ENCODE assay signal across 8 mouse cellular contexts in genomic region chr13:91459896-91460620, GRCm38 (mm10). TPM values are rescaled to one million over a fixed set of nuclear protein-coding genes. Genes with fewer than 3 reads are reported as not detected.
A peak's percentile ranks its signal among the peaks of the same experiment; 100 is the strongest.
DNase-seq lines count a peak whose midpoint lies in the region; ATAC-seq and TF ChIP-seq lines count a peak whose summit lies in the region.

Ssbp2 (plus strand) TSS chr13:91460283.

- no peak within 1 kb of the TSS for H3K27ac ChIP-seq in ES-Bruce4 (ENCODE audit: insufficient read depth, low read length)
- H3K27ac ChIP-seq in heart, embryonic 16.5 days (ENCODE audit: low read length) = peak within 1 kb of the TSS; percentile 94
- H3K27ac ChIP-seq in midbrain, embryonic 13.5 days = peak within 1 kb of the TSS; percentile 96

- H3K4me3 ChIP-seq in ES-Bruce4 (ENCODE audit: low read depth, low read length) = peak within 1 kb of the TSS; percentile 67
- H3K4me3 ChIP-seq in heart, embryonic 16.5 days (ENCODE audit: low read length) = peak within 1 kb of the TSS; percentile 81
- H3K4me3 ChIP-seq in midbrain, embryonic 13.5 days (replicated peaks) = peak within 1 kb of the TSS; percentile 98

- H3K9me3 ChIP-seq in ES-Bruce4 (replicated peaks; ENCODE audit: control insufficient read depth, insufficient read depth, low read length, poor library complexity, severe bottlenecking) = no peaks in the 10 kb centered on the region
- no peaks in the 10 kb centered on the region for H3K9me3 ChIP-seq in heart, embryonic 16.5 days (replicated peaks; ENCODE audit: control insufficient read depth, low read length)
- no peaks in the 10 kb centered on the region for H3K9me3 ChIP-seq in midbrain, embryonic 13.5 days

- TF ChIP-seq CTCF in ES-Bruce4 (IDR thresholded peaks at IDR 0.05; ENCODE audit: low read depth, low read length) = no peak

- TF ChIP-seq EP300 in ES-Bruce4 (IDR thresholded peaks at IDR 0.05; ENCODE audit: insufficient read depth, low read depth, low read length) = no peak

- peaks cover 5% of the 10 kb centered on the region for H3K27me3 ChIP-seq in ES-Bruce4 (ENCODE audit: control insufficient read depth, insufficient read depth, low read length, poor library complexity, severe bottlenecking)
- no peaks in the 10 kb centered on the region for H3K27me3 ChIP-seq in heart, embryonic 16.5 days (ENCODE audit: control insufficient read depth, insufficient read depth, low read length)
- no peaks in the 10 kb centered on the region for H3K27me3 ChIP-seq in midbrain, embryonic 13.5 days

- WGBS in heart, embryonic 16.5 days = 9% methylated on average over 27 of the region's 29 CpGs
- 6% methylated on average over 27 of the region's 29 CpGs for WGBS in midbrain, embryonic 13.5 days

- peak; percentile 47 for ATAC-seq in erythroblast, adult 5-6 weeks (replicated peaks; ENCODE audit: low FRiP score, poor library complexity, severe bottlenecking)
- peak; percentile 52 for ATAC-seq in heart, embryonic 16.5 days (replicated peaks; ENCODE audit: extremely low read depth, insufficient read depth, low FRiP score)
- ATAC-seq in midbrain, embryonic 13.5 days = peak; percentile 35; the same call in 1 of the 2 replicates

- H3K9ac ChIP-seq in ES-Bruce4 (ENCODE audit: low read depth, poor library complexity, severe bottlenecking) = peak within 1 kb of the TSS; percentile 96
- peak within 1 kb of the TSS; percentile 97 for H3K9ac ChIP-seq in heart, embryonic 16.5 days (ENCODE audit: low read length)
- peak within 1 kb of the TSS; percentile 92 for H3K9ac ChIP-seq in midbrain, embryonic 13.5 days (replicated peaks)

- peak within 1 kb of the TSS; percentile 86 for H3K4me2 ChIP-seq in heart, embryonic 16.5 days (ENCODE audit: low read depth, low read length)
- H3K4me2 ChIP-seq in midbrain, embryonic 13.5 days (replicated peaks) = peak within 1 kb of the TSS; percentile 87

- peak; percentile 73 for DNase-seq in embryo, embryonic 10.5 days (ENCODE audit: low spot score)
- no peak for DNase-seq in embryo, embryonic 11 days
- no peak for DNase-seq in left cerebral cortex, adult 18-20 months (ENCODE audit: low spot score in 2 of 2)
- no peak for DNase-seq in natural killer cell, adult 2 months (ENCODE audit: low spot score in 2 of 2)

- H3K4me1 ChIP-seq in ES-Bruce4 (ENCODE audit: control insufficient read depth, insufficient read depth, low read length) = no peaks in the 10 kb centered on the region
- H3K4me1 ChIP-seq in heart, embryonic 16.5 days (ENCODE audit: control insufficient read depth, insufficient read depth, low read length) = peaks cover 20% of the 10 kb centered on the region
- H3K4me1 ChIP-seq in midbrain, embryonic 13.5 days (replicated peaks) = peaks cover 34% of the 10 kb centered on the region

- no peaks in the 10 kb centered on the region for H3K36me3 ChIP-seq in ES-Bruce4 (ENCODE audit: control insufficient read depth, insufficient read depth, low read length, poor library complexity, severe bottlenecking)
- H3K36me3 ChIP-seq in heart, embryonic 16.5 days (ENCODE audit: control insufficient read depth, insufficient read depth) = no peaks in the 10 kb centered on the region
- no peaks in the 10 kb centered on the region for H3K36me3 ChIP-seq in midbrain, embryonic 13.5 days

- no peak for TF ChIP-seq POLR2A in ES-Bruce4 (IDR thresholded peaks at IDR 0.05; ENCODE audit: insufficient read depth, low read length)

RNA-seq across cellular contexts. Expression of gene Ssbp2, which starts in this region (rescaled TPM):
- 5.5 and 8.5 TPM in 2 replicates for polyA plus RNA-seq in ES-Bruce4 (2011; ENCODE audit: insufficient read depth, insufficient read length, low read depth, missing spikeins)
- total RNA-seq in erythroblast, adult 5-6 weeks (2015; ENCODE audit: low replicate concordance) = 13.8 and 16.1 TPM in 2 replicates
- 21.4 and 34.3 TPM in 2 replicates for total RNA-seq in erythroblast, adult 5-6 weeks (2017; ENCODE audit: low replicate concordance)
- 111 and 114 TPM in 2 replicates for polyA plus RNA-seq in heart, embryonic 16.5 days (2015; fragmentation: Nextera tagmentation; extraction: Ambion mirVana)
- 100 to 1,000 TPM; 147 to 148 TPM for total RNA-seq in left cerebral cortex, adult 18-20 months (2021)
- 225 and 231 TPM in 2 replicates for polyA plus RNA-seq in midbrain, embryonic 13.5 days (2015; fragmentation: Nextera tagmentation; extraction: Ambion mirVana)

Comparison
In these comparisons a context has a peak if more than half of its experiments do, and no peak if none do; other contexts are left out.
1. RNA of gene Ssbp2 (total RNA-seq): 147 to 148 TPM in left cerebral cortex, adult 18-20 months; 13.8 to 34.3 TPM in erythroblast, adult 5-6 weeks; every median in the first group is over 4 times any median in the second.
2. RNA of gene Ssbp2 (polyA plus RNA-seq): 225 to 231 TPM in midbrain, embryonic 13.5 days and 111 to 114 TPM in heart, embryonic 16.5 days; 5.5 to 8.5 TPM in ES-Bruce4; every median in the first group is over 10 times any median in the second.
3. Peak in every context shown above with its lines, with median percentiles within 50 percentile points of each other: H3K4me3 ChIP-seq, H3K9ac ChIP-seq and ATAC-seq.